Mouse (Mus musculus): ENCODE measurements around the gene Kmt5a. TPM values are rescaled to one million over a fixed set of nuclear protein-coding genes. Genes with fewer than 3 reads are reported as not detected.
A peak's percentile ranks its signal among the peaks of the same experiment; 100 is the strongest.

The Kmt5a gene
- polyA plus RNA-seq, 1 experiment = 36.5 TPM

DNA sequence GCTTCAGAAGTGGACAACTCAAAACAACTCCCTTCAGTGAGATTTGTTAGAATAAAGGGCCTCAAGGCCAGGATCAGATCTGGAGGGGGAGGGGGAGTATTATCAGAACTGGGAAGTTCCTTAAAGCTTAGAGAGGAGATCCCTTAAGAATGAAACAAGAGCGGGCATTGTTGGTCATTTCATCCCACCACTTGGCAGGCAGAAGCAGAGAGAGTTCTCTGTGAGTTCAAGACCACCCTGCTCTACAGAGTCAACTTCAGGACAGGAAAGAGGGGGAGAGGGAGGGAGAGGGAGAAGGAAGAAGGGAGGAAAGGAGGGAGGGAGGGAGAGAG is 39.1 kb downstream of the Kmt5a start:
- TF ChIP-seq CTCF (IDR thresholded peaks at IDR 0.05; ENCODE audit: insufficient read depth, low read length) = no peak
- TF ChIP-seq POLR2A (IDR thresholded peaks at IDR 0.05; ENCODE audit: borderline replicate concordance, extremely low read depth, low read depth, low read length) = no peak
- 81% methylated on average over 1 of the region's 1 CpGs for WGBS
- H3K4me3 ChIP-seq (replicated peaks; ENCODE audit: extremely low read depth, low read depth, low read length) = no peak overlapping the region
- H3K4me1 ChIP-seq (ENCODE audit: control insufficient read depth, insufficient read depth, low read length) = peaks cover 5% of the 10 kb centered on the region; the same call in 1 of the 2 replicates
- no peak for DNase-seq

DNA sequence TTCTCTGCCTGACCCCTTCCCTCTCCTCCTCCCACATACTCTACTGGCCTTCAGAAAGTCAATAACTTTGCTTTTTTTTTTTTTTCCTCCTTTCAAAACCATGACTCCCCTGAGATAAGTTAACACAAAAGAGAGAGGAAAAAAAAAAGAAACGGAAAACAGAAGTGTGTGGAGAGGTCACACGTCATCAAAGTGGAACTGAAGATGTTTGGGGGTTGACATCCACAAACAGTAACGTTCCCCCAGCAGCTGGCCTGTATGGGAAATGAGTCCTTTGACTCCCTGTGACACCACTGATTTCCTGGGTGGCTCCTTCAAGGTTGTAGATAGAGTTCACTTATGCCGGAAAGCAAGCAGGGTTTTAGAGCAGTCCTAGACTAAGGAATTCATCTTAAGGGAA is 40.4 kb downstream of the Kmt5a start:
- Histone ChIP-seq H3K4me3 (replicated peaks; ENCODE audit: extremely low read depth, low read depth, low read length) (no peak overlapping the region), H3K4me1 (ENCODE audit: control insufficient read depth, insufficient read depth, low read length) (peaks cover 5% of the 10 kb centered on the region; the same call in 1 of the 2 replicates)
- WGBS = 56% methylated on average over 4 of the region's 4 CpGs
- no peak for DNase-seq
- TF ChIP-seq CTCF (IDR thresholded peaks at IDR 0.05; ENCODE audit: insufficient read depth, low read length) (no peak), POLR2A (IDR thresholded peaks at IDR 0.05; ENCODE audit: borderline replicate concordance, extremely low read depth, low read depth, low read length) (no peak)

DNA sequence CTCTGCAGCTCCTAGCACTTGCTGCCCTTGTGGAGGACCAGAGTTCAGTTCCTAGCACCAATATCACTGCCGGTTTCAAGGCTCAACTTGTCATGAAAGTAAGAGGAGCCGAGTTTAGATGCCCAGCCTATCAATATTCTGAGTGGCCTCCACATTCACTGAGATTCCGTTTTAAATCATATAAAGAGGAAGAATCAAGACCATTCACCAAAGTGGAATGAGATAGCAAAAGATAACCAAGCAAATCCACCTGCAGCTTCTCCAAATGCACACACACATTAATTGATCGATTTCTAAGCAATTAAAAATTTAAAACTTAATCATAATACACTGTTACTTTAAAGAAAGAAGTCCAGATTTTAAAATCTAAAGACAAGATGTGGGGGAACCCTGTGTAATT is 42.0 kb downstream of the Kmt5a start:
- H3K4me1 ChIP-seq (ENCODE audit: control insufficient read depth, insufficient read depth, low read length) = peaks cover 2% of the 10 kb centered on the region; the same call in 1 of the 2 replicates
- no peak overlapping the region for H3K4me3 ChIP-seq (replicated peaks; ENCODE audit: extremely low read depth, low read depth, low read length)
- DNase-seq = no peak
- 89% methylated on average over 4 of the region's 4 CpGs for WGBS
- TF ChIP-seq CTCF (IDR thresholded peaks at IDR 0.05; ENCODE audit: insufficient read depth, low read length) (no peak), POLR2A (IDR thresholded peaks at IDR 0.05; ENCODE audit: borderline replicate concordance, extremely low read depth, low read depth, low read length) (no peak)

DNA sequence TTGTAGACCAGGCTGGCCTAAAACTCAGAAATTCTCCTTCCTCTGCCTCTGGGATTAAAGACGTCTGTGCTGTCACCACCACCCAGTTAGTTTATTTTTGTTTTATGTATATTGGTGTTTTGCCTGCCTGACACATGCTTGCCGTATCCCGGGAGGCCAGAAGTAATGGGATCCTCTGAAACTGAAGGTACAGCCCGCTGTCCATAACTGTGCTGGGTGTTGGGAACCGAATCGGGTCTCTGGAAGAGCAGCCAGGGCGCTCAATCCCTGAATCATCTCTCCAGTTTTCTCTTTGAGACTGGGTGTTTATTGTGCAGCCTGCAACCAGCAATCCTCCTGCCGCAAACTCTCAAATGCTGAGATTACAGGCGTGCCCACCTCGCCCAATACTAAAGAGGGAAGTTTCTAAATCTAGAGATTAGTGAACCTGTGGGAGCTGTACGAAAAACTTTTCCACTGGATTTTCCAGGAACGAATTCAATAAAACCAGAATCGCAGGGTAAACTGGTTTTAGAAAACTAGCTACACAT is 42.8 kb downstream of the Kmt5a start:
- Histone ChIP-seq H3K4me3 (replicated peaks; ENCODE audit: extremely low read depth, low read depth, low read length) (peak overlapping the region; percentile 86), H3K4me1 (ENCODE audit: control insufficient read depth, insufficient read depth, low read length) (peaks cover 2% of the 10 kb centered on the region; the same call in 1 of the 2 replicates)
- peak; percentile 59 for DNase-seq
- WGBS = 1% methylated on average over 13 of the region's 13 CpGs
- TF ChIP-seq CTCF (IDR thresholded peaks at IDR 0.05; ENCODE audit: insufficient read depth, low read length) (no peak), POLR2A (IDR thresholded peaks at IDR 0.05; ENCODE audit: borderline replicate concordance, extremely low read depth, low read depth, low read length) (0 out of 2 replicates have a peak, but pooled peaks have one; percentile 28)

DNA sequence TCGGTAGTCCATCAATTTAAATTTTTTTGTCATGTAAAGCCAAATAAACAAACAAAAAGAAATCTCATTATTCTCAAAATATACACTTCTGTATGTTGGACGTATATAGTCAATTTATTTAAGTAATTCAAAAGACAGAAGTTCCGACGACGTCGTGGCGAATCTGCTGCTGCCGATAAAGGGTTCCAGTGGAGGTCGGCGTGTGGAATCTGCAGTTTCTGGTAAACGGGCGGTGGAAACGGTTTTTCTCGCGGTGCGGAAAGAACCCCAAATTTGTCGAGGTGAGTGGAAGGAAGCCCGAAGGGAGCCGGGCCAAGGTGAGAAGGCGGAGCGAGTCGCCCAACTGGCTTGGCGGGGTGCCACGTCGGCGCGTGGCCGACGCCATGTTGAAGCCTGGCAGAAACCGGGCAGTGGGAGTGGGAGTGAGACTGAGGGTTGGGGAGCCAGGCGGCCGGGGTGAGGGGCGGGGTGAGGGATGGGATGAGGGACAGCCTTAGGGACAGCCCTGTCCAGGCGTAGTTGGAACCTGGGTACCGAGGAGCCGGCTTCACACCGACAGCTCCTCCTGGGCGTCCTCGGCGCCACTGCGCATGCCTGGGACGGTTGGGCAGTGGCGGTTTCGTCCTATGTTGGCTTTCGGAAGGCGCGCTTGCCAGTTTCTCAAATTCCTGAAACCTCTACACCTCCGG is 43.4 kb downstream of the Kmt5a start, which contains the start of gene Snrnp35:
Gene Snrnp35 (plus strand): TSS at position 169 of the 689 bp plus-strand sequence.
- peak within 1 kb of the TSS; percentile 86 for H3K4me3 ChIP-seq (replicated peaks; ENCODE audit: extremely low read depth, low read depth, low read length)
- H3K4me1 ChIP-seq (ENCODE audit: control insufficient read depth, insufficient read depth, low read length) = peaks cover 2% of the 10 kb centered on the region; the same call in 1 of the 2 replicates
- peak; percentile 94 for DNase-seq
- peak; percentile 79; the same call in 1 of the 2 replicates for TF ChIP-seq POLR2A (IDR thresholded peaks at IDR 0.05; ENCODE audit: borderline replicate concordance, extremely low read depth, low read depth, low read length)
- TF ChIP-seq CTCF (IDR thresholded peaks at IDR 0.05; ENCODE audit: insufficient read depth, low read length) = no peak
- under 1% methylated on average over 48 of the region's 48 CpGs for WGBS

DNA sequence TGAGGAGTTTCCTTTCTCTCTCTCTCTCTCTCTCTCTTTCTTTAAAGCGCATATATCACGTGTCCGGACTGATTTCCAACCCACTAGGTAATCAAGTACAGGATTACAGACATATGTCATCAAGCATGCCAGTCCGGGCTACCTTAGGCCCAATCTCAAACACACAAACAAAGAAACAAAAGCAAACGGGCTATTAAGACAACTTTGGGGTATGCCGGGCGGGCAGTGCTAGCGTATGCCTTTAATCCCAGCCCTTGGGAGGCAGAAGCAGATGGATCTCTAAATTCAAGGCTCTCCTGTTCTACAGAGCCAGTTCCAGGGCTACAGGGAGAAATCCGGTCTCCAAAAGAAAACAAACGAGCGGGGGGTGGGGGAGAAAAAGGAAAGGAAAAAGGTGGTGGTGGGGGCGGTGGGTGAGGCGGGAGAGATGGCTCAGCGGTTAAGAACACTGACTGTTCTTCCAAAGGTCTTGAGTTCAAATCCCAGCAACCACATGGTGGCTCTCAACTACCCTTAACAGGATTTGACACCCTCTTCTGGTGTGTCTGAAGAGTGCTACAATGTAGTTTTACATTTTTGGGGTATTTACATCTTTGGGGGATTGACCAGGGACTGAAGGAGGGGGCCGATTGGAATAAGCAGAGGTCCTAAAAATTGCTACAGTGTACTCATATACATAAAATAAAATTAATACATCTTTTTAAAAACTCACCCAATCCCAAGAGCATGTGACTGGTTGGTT is 44.1 kb downstream of the Kmt5a start:
- no peaks in the 10 kb centered on the region; the same call in 1 of the 2 replicates for H3K4me1 ChIP-seq (ENCODE audit: control insufficient read depth, insufficient read depth, low read length)
- H3K4me3 ChIP-seq (replicated peaks; ENCODE audit: extremely low read depth, low read depth, low read length) = peak overlapping the region; percentile 81
- WGBS = 6% methylated on average over 15 of the region's 15 CpGs
- TF ChIP-seq CTCF (IDR thresholded peaks at IDR 0.05; ENCODE audit: insufficient read depth, low read length) = no peak
- TF ChIP-seq POLR2A (IDR thresholded peaks at IDR 0.05; ENCODE audit: borderline replicate concordance, extremely low read depth, low read depth, low read length) = no peak
- peak; percentile 47 for DNase-seq

DNA sequence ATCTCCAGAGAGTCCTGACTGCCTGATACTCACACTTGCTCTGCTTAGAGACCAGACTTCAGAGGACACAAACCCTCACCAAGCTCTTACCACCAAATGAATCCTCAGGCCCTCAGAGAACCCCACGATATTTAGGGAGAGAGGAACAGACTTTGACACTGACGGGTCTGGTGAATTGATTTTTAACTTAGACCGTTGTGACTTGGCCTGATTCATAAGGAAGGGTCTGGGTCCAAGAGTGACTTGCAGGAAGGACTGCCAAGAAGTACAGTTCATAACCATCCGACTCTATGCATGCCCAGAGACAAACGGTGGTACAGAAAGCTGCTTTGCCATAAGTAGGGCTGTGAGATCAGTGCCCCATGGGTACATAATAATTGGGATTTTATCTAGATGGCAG is 45.9 kb downstream of the Kmt5a start:
- no peak for DNase-seq
- Histone ChIP-seq H3K4me3 (replicated peaks; ENCODE audit: extremely low read depth, low read depth, low read length) (no peak overlapping the region), H3K4me1 (ENCODE audit: control insufficient read depth, insufficient read depth, low read length) (no peaks in the 10 kb centered on the region)
- 85% methylated on average over 5 of the region's 5 CpGs for WGBS
- TF ChIP-seq POLR2A (IDR thresholded peaks at IDR 0.05; ENCODE audit: borderline replicate concordance, extremely low read depth, low read depth, low read length) (no peak), CTCF (IDR thresholded peaks at IDR 0.05; ENCODE audit: insufficient read depth, low read length) (no peak)

DNA sequence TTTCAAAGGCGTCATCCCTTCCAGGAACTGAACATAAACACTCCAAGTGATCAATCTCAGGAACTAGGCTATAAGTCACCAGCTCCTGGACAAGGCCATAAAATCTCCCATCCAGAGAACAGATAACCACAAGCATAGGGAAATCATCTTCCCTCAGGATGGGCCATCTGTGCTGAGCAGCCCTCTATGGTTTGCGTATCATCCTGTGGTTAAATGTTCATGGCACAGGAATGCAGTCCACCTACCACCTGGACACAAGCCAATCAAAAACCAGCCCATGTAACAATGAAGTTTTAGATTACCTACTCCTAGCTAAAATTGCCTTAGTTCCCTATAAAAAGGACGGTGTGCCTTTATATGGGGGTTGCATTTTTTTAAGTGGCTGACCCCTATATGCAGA is 49.2 kb downstream of the Kmt5a start:
- Histone ChIP-seq H3K4me1 (ENCODE audit: control insufficient read depth, insufficient read depth, low read length) (no peaks in the 10 kb centered on the region), H3K4me3 (replicated peaks; ENCODE audit: extremely low read depth, low read depth, low read length) (no peak overlapping the region)
- no peak for DNase-seq
- 79% methylated on average over 3 of the region's 3 CpGs for WGBS
- TF ChIP-seq CTCF (IDR thresholded peaks at IDR 0.05; ENCODE audit: insufficient read depth, low read length) (no peak), POLR2A (IDR thresholded peaks at IDR 0.05; ENCODE audit: borderline replicate concordance, extremely low read depth, low read depth, low read length) (no peak)

DNA sequence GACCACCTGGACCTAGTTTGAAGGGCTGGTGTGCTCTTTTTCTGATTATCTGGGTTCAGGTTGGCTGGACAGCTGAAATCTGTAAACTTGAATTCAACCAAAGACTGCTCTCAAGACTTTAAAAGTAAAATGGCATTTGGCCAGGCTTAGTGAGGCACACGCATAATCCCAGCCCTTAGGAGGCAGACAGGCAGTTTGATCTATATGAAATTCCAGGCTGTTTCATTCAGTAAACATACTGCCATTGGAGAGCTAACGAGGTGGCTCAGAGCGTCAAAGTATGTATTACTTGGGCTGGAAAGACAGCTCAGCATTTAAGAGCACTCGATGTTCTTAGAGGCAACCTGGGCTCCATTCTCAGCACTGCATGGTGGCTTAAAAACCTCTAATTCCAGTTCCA is 52.0 kb downstream of the Kmt5a start:
- DNase-seq = no peak
- Histone ChIP-seq H3K4me1 (ENCODE audit: control insufficient read depth, insufficient read depth, low read length) (peaks cover 2% of the 10 kb centered on the region; the same call in 1 of the 2 replicates), H3K4me3 (replicated peaks; ENCODE audit: extremely low read depth, low read depth, low read length) (no peak overlapping the region)
- 56% methylated on average over 4 of the region's 4 CpGs for WGBS
- TF ChIP-seq CTCF (IDR thresholded peaks at IDR 0.05; ENCODE audit: insufficient read depth, low read length) (no peak), POLR2A (IDR thresholded peaks at IDR 0.05; ENCODE audit: borderline replicate concordance, extremely low read depth, low read depth, low read length) (no peak)

Data from lung, adult 2 months (tissue).